Mouse (Mus musculus): Measurements from ENCODE around the gene Slc29a3.

- TF ChIP-seq CTCF (IDR thresholded peaks at IDR 0.05) (no peak), POLR2A (IDR thresholded peaks at IDR 0.05; ENCODE audit: insufficient read depth, low read depth, low read length) (no peak), EP300 (IDR thresholded peaks at IDR 0.05; ENCODE audit: insufficient read depth, low read depth, low read length) (no peak)
These were observed 42.2 kb upstream of the Slc29a3 start for GRCm38 (mm10) chr10:60794792-60795191.

Measured in heart, adult 2 months (tissue).